In the genomic region with DNA sequence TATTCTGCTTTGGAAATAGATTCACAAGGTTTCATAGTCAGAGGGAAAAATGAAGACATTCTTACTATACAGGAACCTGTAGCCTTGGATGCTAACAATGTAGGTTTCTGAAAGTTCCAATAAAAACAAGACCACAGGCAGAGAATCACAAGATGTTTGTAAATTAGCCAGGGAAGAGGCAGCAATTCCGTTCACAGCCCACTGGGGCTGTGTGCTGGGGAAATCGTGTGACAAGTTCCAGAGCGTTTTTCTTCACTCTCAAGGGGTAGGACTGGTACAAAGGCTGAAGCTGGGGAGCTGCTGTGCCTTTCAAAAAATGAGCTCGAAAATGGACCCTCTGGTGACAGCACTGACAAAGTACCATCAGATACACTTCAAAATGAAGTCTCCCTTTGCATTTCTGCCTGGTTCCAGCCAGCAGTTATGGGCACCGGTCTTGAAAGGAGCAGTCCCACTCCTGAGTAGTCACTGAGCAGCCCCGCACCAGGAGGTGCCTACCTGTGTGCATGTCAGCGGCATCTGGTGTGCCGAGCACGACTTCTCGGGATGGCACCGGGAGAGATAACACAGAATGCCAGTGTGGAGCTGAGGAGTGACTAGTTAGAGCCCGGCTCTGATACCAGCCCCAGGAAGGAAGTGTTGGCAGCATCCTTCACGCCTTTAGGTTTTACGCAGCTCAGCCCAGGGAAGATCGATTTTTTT, we compare ENCODE assay signal across 14 mouse cellular contexts.
A peak's percentile ranks its signal among the peaks of the same experiment; 100 is the strongest.
DNase-seq lines count a peak whose midpoint lies in the region; ATAC-seq lines count a peak whose summit lies in the region.
"Had no signal": no experiment of that assay in that cellular context is flagged by ENCODE, and none has a peak within 500 bp of the region (broad histone marks: within the 10 kb centered on the region; RNA-seq: fewer than 3 reads in every experiment).

No protein-coding gene starts in this region.

- no peak overlapping the region for H3K4me3 ChIP-seq in embryonic facial prominence, embryonic 14.5 days (ENCODE audit: low read depth, low read length)
- no peak overlapping the region for H3K4me3 ChIP-seq in embryonic facial prominence, embryonic 10.5 days
- no peak overlapping the region for H3K4me3 ChIP-seq in hindbrain, embryonic 13.5 days
- no peak overlapping the region for H3K4me3 ChIP-seq in hindbrain, embryonic 11.5 days (ENCODE audit: low read depth, low read length)
- H3K4me3 ChIP-seq in hindbrain, embryonic 15.5 days: no peak overlapping the region
- H3K4me3 ChIP-seq: embryonic facial prominence, embryonic 15.5 days had no signal

- H3K4me1 ChIP-seq in embryonic facial prominence, embryonic 14.5 days (ENCODE audit: control insufficient read depth, insufficient read depth, low read length): peaks cover 14% of the 10 kb centered on the region; the same call in 1 of the 2 replicates
- peaks cover 22% of the 10 kb centered on the region for H3K4me1 ChIP-seq in embryonic facial prominence, embryonic 10.5 days
- peaks cover 21% of the 10 kb centered on the region for H3K4me1 ChIP-seq in hindbrain, embryonic 13.5 days (replicated peaks)
- H3K4me1 ChIP-seq in hindbrain, embryonic 11.5 days (replicated peaks; ENCODE audit: control insufficient read depth, insufficient read depth, low read length): no peaks in the 10 kb centered on the region
- peaks cover 15% of the 10 kb centered on the region for H3K4me1 ChIP-seq in hindbrain, embryonic 15.5 days (replicated peaks)

- no peak overlapping the region; the same call in 1 of the 2 replicates for H3K27ac ChIP-seq in embryonic facial prominence, embryonic 14.5 days (replicated peaks; ENCODE audit: low read depth, low read length)
- no peak overlapping the region for H3K27ac ChIP-seq in embryonic facial prominence, embryonic 10.5 days (replicated peaks)
- peak overlapping the region; percentile 60; the same call in 1 of the 2 replicates for H3K27ac ChIP-seq in hindbrain, embryonic 13.5 days
- H3K27ac ChIP-seq in hindbrain, embryonic 11.5 days (ENCODE audit: low read depth, low read length): no peak overlapping the region
- H3K27ac ChIP-seq in hindbrain, embryonic 15.5 days (replicated peaks): peak overlapping the region; percentile 73
- H3K27ac ChIP-seq: embryonic facial prominence, embryonic 15.5 days had no signal

- H3K36me3 ChIP-seq in embryonic facial prominence, embryonic 14.5 days (ENCODE audit: control insufficient read depth, insufficient read depth, low read length): no peaks in the 10 kb centered on the region
- no peaks in the 10 kb centered on the region for H3K36me3 ChIP-seq in embryonic facial prominence, embryonic 10.5 days (replicated peaks)
- no peaks in the 10 kb centered on the region for H3K36me3 ChIP-seq in hindbrain, embryonic 13.5 days
- H3K36me3 ChIP-seq in hindbrain, embryonic 11.5 days (ENCODE audit: control insufficient read depth, insufficient read depth, low read length): no peaks in the 10 kb centered on the region
- no peaks in the 10 kb centered on the region for H3K36me3 ChIP-seq in hindbrain, embryonic 15.5 days
- H3K36me3 ChIP-seq: embryonic facial prominence, embryonic 15.5 days had no signal

- WGBS in embryonic facial prominence, embryonic 14.5 days: 55% methylated on average over 15 of the region's 15 CpGs
- 66% methylated on average over 15 of the region's 15 CpGs for WGBS in embryonic facial prominence, embryonic 10.5 days
- 56% methylated on average over 15 of the region's 15 CpGs for WGBS in hindbrain, embryonic 13.5 days
- WGBS in hindbrain, embryonic 11.5 days: 59% methylated on average over 15 of the region's 15 CpGs
- WGBS in hindbrain, embryonic 15.5 days: 42% methylated on average over 15 of the region's 15 CpGs

- no peak for ATAC-seq in embryonic facial prominence, embryonic 14.5 days (ENCODE audit: low read depth)
- 0 out of 2 replicates have a peak, but pooled peaks have one; percentile 49 for ATAC-seq in hindbrain, embryonic 13.5 days (ENCODE audit: low FRiP score)
- no peak for ATAC-seq in hindbrain, embryonic 11.5 days (ENCODE audit: low FRiP score)
- peak; percentile 75; the same call in 1 of the 2 replicates for ATAC-seq in hindbrain, embryonic 15.5 days (ENCODE audit: low FRiP score, low read depth)

- no peaks in the 10 kb centered on the region for H3K27me3 ChIP-seq in embryonic facial prominence, embryonic 14.5 days (replicated peaks; ENCODE audit: control insufficient read depth, insufficient read depth, low read length)
- no peaks in the 10 kb centered on the region for H3K27me3 ChIP-seq in embryonic facial prominence, embryonic 10.5 days (replicated peaks; ENCODE audit: low read depth, poor library complexity, severe bottlenecking)
- 0 out of 2 replicates have a peak, but pooled peaks cover 3% of the 10 kb centered on the region for H3K27me3 ChIP-seq in hindbrain, embryonic 13.5 days
- no peaks in the 10 kb centered on the region for H3K27me3 ChIP-seq in hindbrain, embryonic 11.5 days (ENCODE audit: control insufficient read depth, insufficient read depth, low read length)
- H3K27me3 ChIP-seq in hindbrain, embryonic 15.5 days: no peaks in the 10 kb centered on the region
- H3K27me3 ChIP-seq: embryonic facial prominence, embryonic 15.5 days had no signal

- no peak overlapping the region for H3K9ac ChIP-seq in embryonic facial prominence, embryonic 14.5 days (ENCODE audit: low read depth, low read length)
- no peak overlapping the region for H3K9ac ChIP-seq in hindbrain, embryonic 13.5 days
- no peak overlapping the region for H3K9ac ChIP-seq in hindbrain, embryonic 11.5 days (ENCODE audit: low read depth, low read length)
- no peak overlapping the region for H3K9ac ChIP-seq in hindbrain, embryonic 15.5 days
- H3K9ac ChIP-seq: embryonic facial prominence, embryonic 15.5 days had no signal

- no peak for DNase-seq in embryonic facial prominence, embryonic 14.5 days (ENCODE audit: low spot score)
- no peak for DNase-seq in embryonic facial prominence, embryonic 10.5 days (ENCODE audit: low spot score)
- DNase-seq in hindbrain, embryonic 11.5 days (ENCODE audit: low spot score): no peak
- peak; percentile 18 for DNase-seq in brain, adult 2 months (ENCODE audit: low read depth, low spot score)
- DNase-seq in thymus, adult 18-20 months: no peak
- DNase-seq in embryo, embryonic 9.5 days (ENCODE audit: extremely low spot score): no peak
- DNase-seq: B cell, adult 2 months; kidney, adult 11 months; lung, postnatal 36 days; thymus, postnatal 25 days had no signal

- peak overlapping the region; percentile 15; the same call in 1 of the 2 replicates for H3K4me2 ChIP-seq in embryonic facial prominence, embryonic 14.5 days (ENCODE audit: low read depth, low read length)
- H3K4me2 ChIP-seq in hindbrain, embryonic 13.5 days: peak overlapping the region; percentile 23; the same call in 1 of the 2 replicates
- no peak overlapping the region for H3K4me2 ChIP-seq in hindbrain, embryonic 11.5 days (replicated peaks; ENCODE audit: low read depth, low read length)
- H3K4me2 ChIP-seq in hindbrain, embryonic 15.5 days: peak overlapping the region; percentile 37
- H3K4me2 ChIP-seq: embryonic facial prominence, embryonic 15.5 days; liver, embryonic 11.5 days had no signal

- no peaks in the 10 kb centered on the region for H3K9me3 ChIP-seq in embryonic facial prominence, embryonic 14.5 days (ENCODE audit: control insufficient read depth, low read length)
- H3K9me3 ChIP-seq in embryonic facial prominence, embryonic 10.5 days: no peaks in the 10 kb centered on the region
- no peaks in the 10 kb centered on the region for H3K9me3 ChIP-seq in hindbrain, embryonic 13.5 days
- H3K9me3 ChIP-seq in hindbrain, embryonic 11.5 days (ENCODE audit: control insufficient read depth, low read length): no peaks in the 10 kb centered on the region
- H3K9me3 ChIP-seq in hindbrain, embryonic 15.5 days: no peaks in the 10 kb centered on the region
- H3K9me3 ChIP-seq: embryonic facial prominence, embryonic 15.5 days had no signal

Comparison
In these comparisons a context has a peak if more than half of its experiments do, and no peak if none do; other contexts are left out.
1. ATAC-seq: peak in hindbrain, embryonic 13.5 days (single experiment) and hindbrain, embryonic 15.5 days (single experiment); none in embryonic facial prominence, embryonic 14.5 days (single experiment) and hindbrain, embryonic 11.5 days (single experiment).
2. H3K27ac ChIP-seq: peak in hindbrain, embryonic 13.5 days (single experiment) and hindbrain, embryonic 15.5 days (single experiment); none in embryonic facial prominence, embryonic 14.5 days (single experiment), embryonic facial prominence, embryonic 10.5 days (single experiment) and hindbrain, embryonic 11.5 days (single experiment).